Mouse (Mus musculus): ENCODE data around the gene Nepn.

Gene Nepn

DNA sequence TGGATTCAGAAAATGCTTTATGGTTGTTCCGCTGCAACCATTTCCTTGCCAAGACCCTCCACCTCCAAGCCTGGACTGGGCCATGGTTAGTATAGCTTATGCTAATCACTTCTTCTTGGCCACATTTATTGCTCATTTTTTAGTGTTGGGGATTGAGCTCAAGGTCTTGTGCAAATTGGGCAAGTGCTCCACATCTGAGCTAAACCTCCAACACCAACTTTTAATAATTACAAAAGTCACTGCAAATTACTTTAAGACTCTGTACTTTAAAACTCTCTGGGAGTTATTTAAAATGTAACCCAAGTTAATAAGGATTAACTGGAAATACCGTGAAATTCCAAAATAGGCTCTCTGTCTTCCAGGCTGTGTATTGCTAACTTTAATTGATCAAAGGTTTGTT, 18.8 kb downstream of the Nepn start:
- DNase-seq, result no peak

DNA sequence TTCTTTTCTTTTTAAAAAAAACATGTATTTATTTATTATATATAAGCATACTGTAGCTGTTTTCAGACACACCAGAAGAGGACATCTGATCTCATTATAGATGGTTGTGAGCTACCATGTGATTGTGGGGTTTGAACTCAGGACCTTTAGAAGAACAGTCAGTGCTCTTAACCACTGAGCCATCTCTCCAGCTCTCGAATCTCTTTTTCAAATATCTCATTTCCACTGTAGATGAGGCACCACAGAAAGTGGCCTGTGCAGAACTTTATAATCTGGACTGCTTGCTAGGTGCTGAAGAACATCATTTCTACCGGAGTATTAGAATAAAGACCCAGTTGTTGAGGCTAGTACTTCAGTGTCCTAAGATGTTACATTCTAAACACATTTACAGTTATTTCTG, 26.2 kb downstream of the Nepn start:
- no peak for DNase-seq

DNA sequence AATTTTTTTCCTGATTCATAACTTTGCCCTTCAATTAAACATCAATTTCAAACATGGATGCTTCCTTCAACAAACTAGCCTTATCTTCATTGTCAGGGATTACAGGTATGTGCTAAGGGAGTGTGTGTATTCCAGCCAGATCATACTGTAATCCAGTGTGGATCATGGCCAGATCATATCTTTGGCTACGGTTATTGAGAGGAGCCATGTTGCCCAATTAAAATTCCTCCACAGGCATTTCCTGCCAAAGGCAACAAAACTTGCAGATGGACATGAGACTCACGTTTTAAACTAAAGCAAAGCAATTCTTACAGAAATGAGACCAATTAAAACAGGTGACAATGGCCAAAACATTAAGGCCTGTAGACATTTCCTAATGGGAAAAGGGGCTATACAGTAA, 27.7 kb downstream of the Nepn start:
- no peak for DNase-seq

DNA sequence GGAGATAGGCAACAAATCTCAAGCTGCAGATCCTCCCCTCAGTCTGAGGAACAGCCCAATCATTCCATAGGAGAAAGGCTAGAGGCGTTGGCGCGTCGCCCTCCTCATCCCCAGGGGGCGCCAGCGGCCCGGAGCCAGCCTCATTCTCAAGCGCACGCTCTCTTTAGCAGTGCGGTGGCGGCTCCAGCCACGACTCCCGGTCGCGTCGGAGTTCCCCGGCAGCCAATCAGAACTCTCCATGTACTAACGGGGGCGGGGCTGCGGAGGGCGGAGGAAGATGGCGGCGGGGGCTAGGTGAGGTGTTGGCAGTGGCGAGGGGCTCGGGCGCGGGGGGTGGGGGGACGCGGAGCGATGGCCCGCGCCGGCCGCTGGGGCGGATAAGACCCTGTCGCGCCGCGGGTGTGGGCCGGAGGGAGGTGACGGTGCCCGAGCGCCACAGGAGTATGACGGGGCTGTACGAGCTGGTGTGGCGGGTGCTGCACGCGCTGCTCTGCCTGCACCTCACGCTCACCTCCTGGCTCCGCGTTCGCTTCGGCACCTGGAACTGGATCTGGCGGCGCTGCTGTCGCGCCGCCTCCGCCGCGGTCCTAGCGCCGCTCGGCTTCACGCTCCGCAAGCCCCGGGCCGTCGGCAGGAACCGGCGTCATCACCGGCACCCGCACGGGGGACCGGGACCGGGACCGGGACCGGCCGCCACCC, 28.7 kb downstream of the Nepn start, which contains the start of gene Nus1:
Gene Nus1, plus strand, starts transcription at position 249 of the 699 bp plus-strand sequence.
- peak; percentile 97 to 98 for DNase-seq

DNA sequence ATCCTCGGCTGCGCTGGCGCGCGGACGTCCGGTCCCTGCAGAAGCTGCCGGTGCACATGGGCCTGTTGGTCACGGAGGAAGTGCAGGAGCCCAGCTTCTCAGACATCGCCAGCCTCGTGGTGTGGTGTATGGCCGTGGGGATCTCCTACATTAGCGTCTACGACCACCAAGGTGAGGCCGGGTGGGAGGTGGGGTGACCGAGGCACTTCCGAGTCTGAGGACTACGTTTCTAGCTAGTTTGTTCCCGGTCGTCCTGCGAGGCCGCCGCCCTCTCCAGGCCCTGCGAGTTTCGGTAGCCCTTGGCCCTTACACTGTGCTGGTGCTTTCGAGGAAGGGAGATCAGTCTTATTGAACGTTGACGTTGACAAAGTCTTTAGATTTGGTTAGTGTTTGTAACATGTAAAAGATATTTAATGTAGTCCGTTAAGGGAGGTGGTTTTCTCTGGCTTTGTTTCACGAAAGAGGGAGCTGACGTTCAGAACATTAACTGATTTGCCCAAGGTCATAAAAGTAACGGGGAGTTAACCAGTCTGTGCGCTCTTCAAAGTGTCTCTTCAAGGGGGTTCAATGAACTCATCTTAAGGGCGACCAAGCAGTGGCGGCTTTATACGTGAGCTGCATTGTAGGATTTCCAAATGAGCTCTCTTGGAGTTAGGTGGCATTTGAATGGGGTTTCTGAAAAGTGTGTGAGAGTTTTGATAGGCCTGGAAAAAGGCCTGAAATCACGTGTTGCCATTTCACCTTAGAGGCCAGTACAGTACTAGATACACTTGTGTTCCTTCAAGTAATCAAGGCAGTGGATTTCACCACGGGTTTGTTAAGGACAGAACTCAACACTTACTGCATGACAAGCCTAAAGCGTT, 29.5 kb downstream of the Nepn start:
- no peak for DNase-seq

DNA sequence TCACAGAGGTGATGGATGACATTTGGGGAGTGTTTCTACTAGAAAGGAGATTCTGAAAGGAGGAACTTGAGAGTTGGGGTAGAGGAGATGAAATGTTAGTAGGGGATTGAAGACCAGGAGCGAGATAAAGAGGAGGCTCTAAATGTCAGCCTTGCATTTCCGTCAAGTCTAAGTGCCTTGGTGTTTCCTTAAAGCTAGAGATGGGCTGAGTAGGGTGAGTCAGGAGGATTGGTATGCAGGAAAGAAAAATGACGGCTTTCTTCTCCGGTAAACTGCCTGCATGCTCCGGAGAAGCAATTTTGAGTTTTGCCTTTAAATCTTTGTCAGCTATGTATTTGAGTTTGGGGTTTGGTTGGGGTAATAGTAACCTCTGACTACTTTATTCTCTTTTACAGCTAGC, 30.2 kb downstream of the Nepn start:
- DNase-seq, result no peak

DNA sequence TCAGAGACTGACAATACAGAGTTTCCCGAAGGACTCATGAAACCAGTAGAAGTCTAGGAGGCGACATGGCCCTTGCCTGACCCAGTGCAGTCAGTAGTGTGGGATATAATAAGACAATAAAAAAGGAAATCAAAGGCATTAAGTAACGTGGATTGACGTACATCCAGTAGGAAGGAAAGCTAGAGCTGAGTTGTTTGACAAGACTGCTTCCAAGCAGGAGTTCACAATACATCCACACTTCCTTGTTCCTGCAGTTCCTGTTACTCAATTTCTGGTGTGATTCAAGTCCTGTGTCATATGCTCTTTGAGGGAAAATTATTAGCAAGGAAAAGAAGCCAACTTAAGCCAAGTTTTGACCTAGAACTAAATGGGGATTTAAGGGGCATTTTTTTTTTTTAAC, 30.6 kb downstream of the Nepn start:
- no peak for DNase-seq

DNA sequence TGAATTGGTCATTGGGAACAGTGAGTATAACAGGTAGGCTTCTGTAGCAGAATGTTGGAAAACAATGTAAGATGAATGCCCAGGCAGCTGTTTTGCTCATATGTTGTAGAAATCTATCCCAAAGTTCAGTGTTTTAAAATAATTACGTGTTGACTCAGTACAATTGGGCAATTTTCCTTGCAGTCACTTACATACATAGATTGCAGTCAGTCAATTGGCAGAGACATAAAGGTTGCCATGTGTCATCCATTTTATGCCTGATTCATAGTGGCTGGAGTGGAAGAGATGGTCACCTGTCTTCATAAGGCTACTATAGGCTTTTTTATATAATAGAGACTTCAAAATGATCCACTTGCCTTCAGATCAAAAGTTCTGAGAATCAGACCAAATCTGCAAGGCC, 31.8 kb downstream of the Nepn start:
- DNase-seq, result no peak

DNA sequence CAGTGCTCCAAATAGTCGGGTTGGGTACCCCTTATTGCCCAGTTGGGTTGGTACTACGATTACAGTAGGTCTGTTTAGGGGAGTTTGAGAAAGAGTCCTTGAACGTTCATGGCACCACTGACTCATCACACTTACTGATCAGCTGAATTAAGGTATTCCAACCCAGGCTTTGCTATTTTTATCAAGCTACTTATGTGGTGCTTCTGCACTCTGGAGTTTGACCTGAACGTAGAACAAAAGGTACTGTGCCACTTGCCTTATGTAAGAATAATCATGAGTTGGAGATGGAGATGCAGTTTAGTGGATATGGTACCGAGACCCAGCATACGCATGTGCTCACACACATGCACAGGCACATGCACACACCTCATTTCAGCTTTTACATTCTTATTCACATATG, 32.9 kb downstream of the Nepn start:
- no peak for DNase-seq

DNA sequence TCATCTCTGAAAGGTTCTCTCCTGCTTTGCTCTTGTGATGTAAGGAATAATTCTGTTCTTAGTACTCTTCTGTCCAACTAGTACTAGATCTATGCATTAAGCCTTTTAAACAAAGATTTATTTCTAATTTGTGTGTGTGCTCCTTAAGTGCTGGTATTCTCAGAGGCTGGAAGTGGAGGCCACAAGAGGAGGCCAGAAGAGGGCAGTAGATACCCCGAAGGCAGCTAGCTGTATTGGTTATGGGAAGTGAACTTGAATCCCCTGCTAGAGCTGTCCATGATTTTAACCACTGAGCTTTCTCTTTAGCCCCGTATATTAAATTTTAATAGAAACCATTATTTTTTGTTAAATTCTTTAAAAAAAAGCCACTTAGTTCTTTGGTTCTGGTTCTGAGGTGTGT, 34.3 kb downstream of the Nepn start:
- peak in 1 of 2 experiments; percentile 27 for DNase-seq

DNA sequence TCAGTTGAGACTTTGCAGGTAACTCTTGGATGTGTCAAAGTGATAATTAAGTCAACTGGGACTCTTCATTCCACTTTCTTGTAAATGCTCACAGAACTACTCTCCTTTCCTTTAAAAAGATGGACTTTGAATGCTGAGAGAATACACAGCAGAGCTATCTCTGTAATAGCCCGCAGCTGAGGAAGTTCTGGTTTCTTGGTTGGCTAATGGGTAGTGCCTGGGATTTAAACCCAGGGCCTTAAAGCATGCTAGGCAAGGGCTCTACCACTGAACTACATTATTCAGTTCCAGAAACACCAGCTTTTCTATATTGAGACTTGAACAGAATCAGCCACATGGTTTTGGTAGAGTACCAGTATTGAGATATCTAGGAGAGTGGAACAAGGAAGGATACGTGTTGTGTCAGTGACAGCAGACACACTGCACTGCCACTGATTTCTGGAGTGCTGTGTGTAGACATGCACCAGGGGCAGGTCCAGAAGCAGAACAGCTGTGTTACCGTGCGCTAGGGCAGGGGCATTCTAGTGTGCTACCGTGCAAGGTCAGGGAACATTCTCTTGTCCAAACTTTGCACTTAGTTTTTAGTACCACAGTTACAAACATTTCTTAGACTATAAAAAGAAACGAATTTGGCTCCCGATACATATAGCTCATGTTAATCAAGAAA, 37.7 kb downstream of the Nepn start:
- DNase-seq, result no peak

DNA sequence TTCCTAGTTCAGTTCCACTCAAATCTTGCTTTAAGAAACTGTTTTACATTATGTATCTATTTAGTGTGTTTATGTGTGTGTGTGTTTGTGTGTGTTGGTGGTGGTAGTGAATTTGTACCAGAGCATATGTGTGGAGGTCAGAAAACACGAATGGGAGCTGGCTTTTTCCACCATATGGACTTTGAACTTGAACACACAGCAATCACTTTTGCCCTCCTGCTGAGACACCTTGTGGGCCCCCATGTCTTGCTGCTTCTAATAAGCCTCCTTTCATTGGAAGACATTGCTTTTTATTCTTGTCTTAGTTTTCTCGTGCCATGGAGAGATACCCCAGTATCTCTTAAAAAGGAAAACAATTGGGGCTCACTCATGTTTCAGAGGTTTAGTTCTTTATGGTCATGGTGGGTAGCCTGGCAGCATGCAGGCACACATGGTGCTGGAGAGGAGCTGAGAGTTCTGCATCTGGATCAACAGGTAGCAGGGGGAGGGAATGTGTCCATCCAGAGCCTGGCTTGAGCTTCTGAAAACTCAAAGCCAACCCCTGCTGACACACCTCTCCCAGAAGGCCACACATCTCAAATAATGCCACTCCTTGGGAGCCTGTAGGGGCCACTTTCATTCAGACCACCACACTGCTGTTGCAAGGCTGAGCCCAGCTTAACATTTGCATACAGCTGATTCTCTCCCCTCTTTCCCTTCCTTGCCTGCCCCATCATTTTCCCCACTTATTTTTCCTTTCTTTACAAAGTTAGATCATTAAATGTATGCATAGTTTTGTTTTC, 39.1 kb downstream of the Nepn start:
- DNase-seq, result no peak

DNA sequence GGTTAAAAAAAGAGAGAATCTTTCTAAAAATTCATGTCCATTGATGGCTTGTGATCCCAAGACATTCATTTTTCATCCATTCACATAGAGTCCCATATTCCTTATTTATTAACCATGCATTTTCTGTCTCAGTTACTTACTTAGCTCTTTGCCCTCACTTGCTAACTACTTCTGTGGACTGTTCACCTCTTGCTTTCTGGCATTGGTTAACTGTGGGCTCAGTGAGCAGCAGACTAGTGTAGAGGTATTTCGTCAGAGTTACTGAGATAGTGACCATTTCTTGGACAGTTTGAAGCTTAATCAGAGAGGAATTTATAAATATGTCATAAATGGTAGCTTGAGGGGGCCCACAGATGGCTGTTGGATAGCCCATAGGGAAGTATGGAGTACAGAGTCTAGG, 42.2 kb downstream of the Nepn start:
- no peak for DNase-seq

DNA sequence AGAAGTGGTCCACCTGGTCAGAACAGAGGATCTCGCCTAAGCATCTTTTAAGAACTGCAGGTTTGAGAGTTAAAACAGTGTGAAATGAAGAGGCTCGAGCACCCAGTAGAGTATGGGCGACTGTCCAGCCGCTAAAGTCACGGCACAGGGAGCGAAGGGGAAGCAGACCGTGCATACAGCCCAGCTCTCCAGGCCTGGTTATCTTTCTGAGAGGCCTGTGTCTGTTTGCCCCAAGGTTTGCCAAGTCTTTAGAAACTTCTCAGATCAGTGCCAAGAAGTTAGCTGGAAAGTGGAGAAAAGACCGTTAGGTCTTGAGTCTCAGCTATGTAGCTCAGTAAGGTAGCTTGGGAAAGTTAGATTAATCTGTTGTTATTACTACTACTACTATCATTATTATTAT, 46.1 kb downstream of the Nepn start:
- DNase-seq, result no peak

Measured in kidney, postnatal 4 days (tissue).